Mouse (Mus musculus) spleen, postnatal 4 days (tissue): ENCODE measurements around the gene Zfp771.

Source experiments
- DNase-seq, 2 experiments: peaks; one replicate each; pipeline ENCODE4 v3.0.0; 2022; ENCODE audit warnings: low spot score in 2 of 2

Zfp771 gene

DNA sequence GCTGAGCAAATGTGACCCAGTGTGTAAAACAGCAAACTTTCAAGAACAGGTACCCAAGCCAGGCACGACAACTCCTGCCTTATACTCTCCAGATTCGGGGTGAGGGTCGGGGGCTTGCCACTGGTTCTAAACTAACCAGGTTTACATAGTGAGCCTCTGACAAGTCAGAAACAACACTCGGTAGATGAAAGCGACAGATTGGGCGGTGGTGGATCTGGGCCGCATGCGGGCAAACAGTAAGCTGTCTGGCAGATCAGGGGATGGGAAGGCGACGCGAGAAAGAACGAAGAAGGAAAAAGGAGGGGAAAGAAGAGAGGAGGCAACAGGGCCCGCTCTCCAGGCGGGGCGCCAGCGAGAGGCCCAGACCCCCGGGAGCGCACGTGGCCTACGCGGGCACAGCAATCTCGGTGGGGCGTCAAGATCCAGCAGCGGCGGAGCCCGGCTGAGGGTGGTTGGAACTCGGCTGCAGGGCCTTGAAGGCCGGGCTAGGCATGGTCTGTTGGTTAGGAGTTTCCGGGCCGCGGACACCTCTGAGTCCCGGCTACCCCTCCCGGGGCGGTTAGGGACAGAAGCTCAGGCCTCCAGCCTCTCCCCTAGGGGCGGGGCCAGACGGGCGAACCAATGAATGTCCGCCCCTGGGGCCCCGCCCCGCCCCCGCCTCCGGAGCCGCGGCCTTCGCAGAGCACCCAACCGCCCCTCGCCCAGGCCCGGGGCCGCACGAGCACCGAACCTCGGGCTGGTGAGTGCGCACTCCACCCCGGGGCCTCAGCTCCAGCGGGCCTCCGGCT lies at the start of gene Zfp771:
Zfp771 (plus strand) TSS at position 405 of the 788 bp plus-strand sequence.
- peak; percentile 94 to 96 for DNase-seq

- peak in 1 of 2 experiments; percentile 61 for DNase-seq
Observed at GRCm38 (mm10) chr7:127194633-127195029, 49.4 kb upstream of the Zfp771 start.

- DNase-seq, result peak; percentile 92 to 94
Observed at GRCm38 (mm10) chr7:127195544-127196295, 48.4 kb upstream of the Zfp771 start, which contains the start of gene Cd2bp2. Gene Cd2bp2 (minus strand): TSS chr7:127196050.

DNA sequence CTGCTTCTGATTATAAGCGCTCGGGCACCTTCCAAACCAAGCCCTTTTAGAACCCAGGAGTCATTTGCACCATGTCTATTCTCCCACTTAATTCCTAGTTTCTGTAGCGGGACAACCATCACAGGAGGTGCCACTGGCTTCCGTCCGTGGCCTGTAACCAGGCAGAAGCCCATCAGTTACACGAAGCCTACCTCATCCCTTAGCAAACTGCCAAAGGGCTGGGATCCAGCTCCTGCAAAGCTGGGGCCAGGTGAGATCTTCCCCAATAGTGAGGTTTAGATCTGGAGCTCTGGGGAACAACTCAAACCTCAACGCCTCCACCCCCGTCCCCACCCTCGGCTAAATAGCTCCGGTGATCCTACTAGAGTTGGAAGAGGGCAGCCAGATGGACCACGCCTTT lies 47.6 kb upstream of the Zfp771 start:
- DNase-seq, result no peak

- DNase-seq, result no peak
Observed at GRCm38 (mm10) chr7:127206606-127207005, 37.5 kb upstream of the Zfp771 start.

- peak; percentile 62 to 84 for DNase-seq
Observed at GRCm38 (mm10) chr7:127207374-127208294, 36.4 kb upstream of the Zfp771 start.

GRCm38 (mm10) chr7:127208295-127208552 lies 35.9 kb upstream of the Zfp771 start, which contains the start of gene Tbc1d10b:
Gene Tbc1d10b (minus strand): TSS chr7:127208468.
- no peak for DNase-seq

- peak; percentile 90 to 95 for DNase-seq
Observed at GRCm38 (mm10) chr7:127208553-127209438, 35.3 kb upstream of the Zfp771 start, which contains the start of gene Mylpf. Gene Mylpf (plus strand): TSS chr7:127208890.

DNA sequence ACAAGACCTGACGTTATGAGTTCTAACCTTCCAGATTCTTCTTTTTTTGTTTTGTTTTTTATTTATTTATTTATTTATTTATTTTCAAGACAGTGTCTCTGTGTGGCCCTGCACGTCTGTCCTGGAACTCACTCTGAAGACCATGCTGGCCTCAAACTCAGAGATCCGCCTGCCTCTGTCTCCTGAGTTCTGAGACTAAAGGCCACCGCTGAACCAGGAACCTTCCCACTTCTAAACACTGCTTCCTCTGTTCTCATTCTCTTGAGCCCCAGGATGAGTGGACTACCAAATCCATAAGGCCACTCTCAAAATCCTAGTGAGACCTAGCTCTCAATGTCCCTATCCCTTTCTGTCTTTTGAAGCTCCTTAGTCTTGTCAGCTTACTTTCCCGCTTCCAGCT lies 34.2 kb upstream of the Zfp771 start:
- DNase-seq, result peak in 1 of 2 experiments; percentile 62

GRCm38 (mm10) chr7:127210266-127210665 lies 33.8 kb upstream of the Zfp771 start:
- peak in 1 of 2 experiments; percentile 67 for DNase-seq

DNA sequence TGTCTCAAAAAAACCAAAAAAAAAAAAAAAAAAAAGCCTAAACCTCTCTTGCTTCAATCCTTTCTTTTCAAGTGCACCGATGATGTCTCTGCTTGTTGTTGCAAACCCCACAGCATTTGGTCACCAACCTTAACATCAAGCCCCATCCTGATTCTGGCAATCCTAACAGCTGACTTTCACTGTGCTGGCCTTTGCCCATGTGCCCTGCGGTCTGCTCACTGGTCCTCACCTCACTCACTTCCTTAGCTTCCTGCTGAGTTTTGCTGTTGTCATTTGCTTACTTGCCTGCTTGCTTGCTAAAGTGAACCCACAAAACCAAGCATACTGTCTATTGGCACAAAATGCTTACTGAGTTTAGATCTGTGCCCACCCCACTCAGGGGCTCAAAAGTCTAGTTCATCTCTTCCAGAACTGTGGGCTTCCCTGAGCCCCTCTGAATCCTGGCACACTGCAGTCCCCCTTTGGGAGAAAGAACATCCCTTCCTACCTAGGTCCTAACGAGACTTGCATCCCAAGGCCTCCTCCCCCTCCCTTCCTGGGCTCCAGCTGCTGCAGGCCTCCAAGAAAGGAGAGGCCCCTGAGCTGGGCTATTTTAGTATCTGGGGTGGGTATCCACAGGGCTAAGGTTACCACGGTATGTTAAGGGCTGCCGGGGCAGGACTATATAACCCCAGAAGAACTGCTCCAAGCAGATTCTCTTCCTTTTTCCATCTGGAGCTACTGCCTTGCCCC lies 32.9 kb upstream of the Zfp771 start:
- DNase-seq, result peak in 1 of 2 experiments; percentile 62

- peak in 1 of 2 experiments; percentile 63 for DNase-seq
Observed at GRCm38 (mm10) chr7:127212432-127213250, 31.4 kb upstream of the Zfp771 start.

DNA sequence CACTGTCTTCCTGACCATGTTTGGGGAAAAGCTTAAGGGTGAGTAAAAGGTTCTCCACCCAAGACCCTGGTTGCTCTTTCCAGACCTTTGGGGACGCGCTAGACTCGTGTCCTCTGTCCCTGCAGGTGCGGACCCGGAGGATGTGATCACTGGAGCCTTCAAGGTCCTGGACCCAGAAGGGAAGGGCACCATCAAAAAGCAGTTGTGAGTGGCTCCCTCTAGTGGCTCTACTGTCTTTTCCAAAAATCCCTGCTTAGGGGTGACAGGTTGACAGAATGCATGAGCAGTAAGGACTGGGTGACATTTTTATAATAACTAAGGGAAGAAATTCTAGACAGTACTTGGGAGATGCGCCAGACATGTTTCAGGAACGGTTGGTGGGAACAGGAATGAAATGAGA lies 30.6 kb upstream of the Zfp771 start:
- peak; percentile 59 to 76 for DNase-seq

GRCm38 (mm10) chr7:127213930-127214329 lies 30.1 kb upstream of the Zfp771 start:
- peak in 1 of 2 experiments; percentile 63 for DNase-seq

DNA sequence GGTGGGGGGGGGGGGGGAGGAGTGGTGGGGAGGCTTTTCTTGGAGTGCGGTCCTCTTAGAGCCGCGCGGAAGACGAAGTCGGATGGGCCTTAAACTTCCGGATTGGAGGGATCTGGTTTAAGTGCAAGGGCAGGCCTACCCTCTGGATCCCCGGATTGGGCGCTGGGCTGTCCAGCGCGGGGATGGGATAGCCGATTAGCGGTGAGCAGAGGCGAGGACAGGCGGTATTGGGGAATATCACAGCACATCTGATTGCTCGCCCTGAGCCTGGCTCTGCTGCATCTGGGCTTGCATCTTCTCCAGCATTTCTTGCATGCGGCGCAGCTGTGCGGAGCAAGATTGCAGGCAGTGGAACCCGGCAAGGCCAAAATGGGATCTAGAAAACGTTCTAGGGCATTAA lies 29.6 kb upstream of the Zfp771 start:
- DNase-seq, result no peak

DNA sequence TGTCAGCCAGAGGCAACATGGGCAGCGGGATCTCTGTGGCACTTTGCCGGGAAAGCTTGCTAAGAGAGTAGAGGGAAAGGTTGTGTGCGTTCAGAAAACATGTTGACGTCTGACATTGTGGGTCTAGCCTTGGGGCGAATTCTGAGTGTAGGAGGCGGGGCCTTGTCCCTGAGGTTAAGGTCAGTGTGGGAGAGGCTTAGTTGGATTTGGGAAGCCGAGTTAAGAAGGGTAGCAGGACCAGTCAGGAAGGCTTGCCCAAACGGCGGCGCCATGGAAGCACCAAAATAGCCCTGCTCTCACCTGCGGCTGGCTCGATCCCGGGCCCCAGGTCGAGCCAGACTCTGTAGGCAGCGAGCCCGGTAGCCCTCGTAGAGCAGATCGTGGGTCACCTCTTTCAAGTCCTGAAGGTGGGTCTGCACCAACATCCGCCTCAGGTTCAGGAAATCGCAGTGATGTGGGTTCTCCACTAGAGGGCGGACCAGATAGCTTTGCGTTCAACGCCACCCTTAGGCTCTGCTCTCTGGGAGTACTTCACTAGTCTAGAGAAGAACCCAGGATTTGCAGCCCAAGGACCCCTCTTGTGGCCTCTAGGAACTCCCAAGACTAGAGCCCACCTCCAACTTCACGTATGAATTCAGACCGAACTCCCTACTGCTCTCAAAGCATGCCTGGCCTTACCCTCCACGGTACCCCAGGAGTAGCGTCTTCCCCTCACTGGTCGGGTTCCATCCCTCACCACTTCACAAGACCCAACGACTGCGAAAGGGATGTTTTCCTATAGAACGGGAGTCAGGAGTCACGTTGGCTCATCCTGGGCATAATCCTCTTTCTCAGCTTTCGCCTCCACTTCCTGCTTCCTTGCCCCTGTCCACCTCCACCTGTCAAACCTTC lies 28.8 kb upstream of the Zfp771 start:
- DNase-seq, result peak; percentile 69 to 85

- DNase-seq, result no peak
Observed at GRCm38 (mm10) chr7:127216307-127216706, 27.8 kb upstream of the Zfp771 start.

- no peak for DNase-seq
Observed at GRCm38 (mm10) chr7:127217475-127217874, 26.6 kb upstream of the Zfp771 start.
